Mouse (Mus musculus) heart, postnatal 14 days (tissue): ENCODE results near the gene Wbp4. TPM values are rescaled to one million over a fixed set of nuclear protein-coding genes. Genes with fewer than 3 reads are reported as not detected.

Experiments
- DNase-seq, 2 experiments: peaks; one replicate each; pipeline ENCODE4 v3.0.0; 2021 to 2022
- intact Hi-C: fragments of 180-260 bp; cut with DNase I; formaldehyde crosslinking; loops from one replicate; pipeline ENCODE4 v1.15.1; 2025
- total RNA-seq, 2 experiments: library from RNA; stranded (reverse); gene quantifications; 2 replicates each; pipeline ENCODE4 v1.2.3; 2021

Gene Wbp4
- total RNA-seq, 2 experiments from 2014 or later: 19.8 to 21.8 TPM

- DNase-seq: no peak
- intact Hi-C loops: no loop called here
Measured at GRCm38 (mm10) chr14:79508662-79509305, 27.5 kb upstream of the Wbp4 start.

DNA sequence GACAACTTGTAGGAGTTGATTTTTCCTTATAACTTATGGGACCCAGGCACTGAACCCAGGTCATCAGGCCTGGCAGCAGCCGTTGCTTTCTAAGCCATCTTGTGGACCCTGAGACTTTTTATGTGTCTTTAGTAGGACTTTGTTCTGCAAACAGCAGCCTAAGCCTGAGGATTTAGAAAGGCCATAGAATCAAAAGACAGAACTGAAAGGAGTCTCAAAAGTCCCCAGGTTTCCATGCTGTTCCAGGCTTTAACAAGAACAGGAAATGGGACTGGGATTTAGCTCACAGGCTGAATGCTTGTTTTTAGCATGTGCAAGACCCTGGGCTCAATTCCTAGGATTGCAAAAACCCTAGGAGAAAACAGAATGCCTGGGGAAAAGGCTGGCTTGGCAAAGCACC lies 26.5 kb upstream of the Wbp4 start:
- no peak for DNase-seq
- intact Hi-C loops: no loop called here

DNA sequence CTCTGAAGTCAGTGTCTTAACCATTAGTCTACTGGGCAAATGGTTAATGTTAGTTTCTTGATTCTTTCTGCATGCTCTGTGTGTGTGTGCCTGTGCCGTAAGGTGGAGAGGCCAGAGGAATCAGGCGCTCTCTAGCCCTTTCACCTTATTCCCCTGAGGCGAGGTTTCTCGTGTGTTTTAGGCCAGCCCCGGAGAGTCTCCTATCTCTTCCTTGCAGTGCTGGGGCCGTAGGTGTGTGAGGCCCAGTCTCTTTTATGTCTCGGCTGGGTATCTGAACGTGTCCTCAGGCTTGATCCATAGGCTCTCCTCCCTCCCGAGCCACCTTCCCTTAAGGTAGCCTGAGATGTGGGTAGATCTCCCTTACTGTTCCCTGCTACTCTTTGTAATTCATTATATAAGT lies 24.9 kb upstream of the Wbp4 start:
- DNase-seq: no peak
- intact Hi-C loops: no loop called here

DNA sequence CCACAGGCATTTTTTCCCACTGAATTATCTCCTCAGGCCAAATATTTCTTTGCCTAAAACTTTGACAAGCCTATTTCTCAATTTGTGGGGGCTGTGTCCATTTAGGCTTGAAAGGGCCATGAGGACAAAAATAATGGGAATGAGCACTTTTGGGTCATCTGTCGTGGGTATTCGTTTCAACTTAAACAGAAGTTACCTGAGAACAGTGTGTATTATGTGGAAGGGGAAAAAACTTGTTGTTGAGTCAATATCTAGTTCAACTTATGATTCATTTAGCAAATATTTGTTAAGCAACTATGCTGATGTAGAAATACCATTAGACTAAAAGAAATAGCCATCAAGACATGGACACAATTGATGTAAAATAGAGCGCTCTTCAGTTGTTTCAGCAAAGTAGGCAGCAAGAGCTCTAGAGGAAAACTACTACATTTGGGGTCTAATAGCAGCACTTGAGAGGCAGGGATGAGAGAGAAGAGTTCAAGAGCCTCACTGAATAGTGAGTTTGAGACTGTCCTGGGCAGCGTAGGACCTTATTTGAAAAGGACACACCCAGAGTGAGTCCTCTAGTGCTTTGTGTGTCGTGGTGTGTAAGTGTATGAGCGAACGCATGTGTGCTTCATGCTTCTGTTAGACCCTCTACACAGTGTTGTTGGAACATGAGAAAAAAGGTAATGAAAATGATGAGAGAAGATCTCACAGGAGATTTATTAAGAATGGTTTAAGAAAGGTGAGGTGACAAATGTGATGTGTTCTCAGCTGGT lies 23.1 kb upstream of the Wbp4 start:
- DNase-seq: no peak
- intact Hi-C loops: no loop called here

DNA sequence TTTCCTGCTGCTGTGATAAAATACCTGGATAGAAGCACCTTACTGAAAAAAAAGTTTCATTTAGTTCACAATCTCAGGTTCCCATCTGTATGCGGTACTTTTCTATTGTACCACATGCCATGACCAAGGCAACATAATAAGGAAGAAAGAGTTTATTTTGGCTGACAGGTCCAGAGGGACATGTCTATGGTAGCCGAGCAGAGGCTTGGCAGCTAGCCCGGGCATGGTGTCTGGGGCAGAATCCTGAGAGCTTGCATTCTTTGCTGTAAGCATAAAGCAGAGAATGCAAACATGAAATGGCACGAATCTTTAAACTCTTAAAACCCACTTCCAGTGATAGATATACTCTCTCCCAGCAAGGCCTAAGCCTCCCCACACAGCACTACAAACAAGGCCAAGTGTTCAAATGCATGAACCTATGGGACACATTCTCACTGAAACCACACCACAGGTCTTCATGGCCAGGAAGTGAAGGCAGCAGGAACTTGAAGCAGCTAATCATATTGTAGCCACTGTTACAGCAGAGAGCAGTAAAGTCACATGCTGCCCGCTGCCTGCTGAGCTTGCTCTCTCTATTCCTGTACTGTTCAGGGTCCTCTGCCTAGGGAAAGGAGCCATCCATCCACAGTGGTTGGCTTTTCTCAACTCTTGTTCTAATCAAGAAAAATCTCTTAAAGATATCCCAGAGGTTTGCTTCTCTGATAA lies 22.2 kb upstream of the Wbp4 start:
- DNase-seq: peak; percentile 44 to 52
- intact Hi-C loops: no loop called here

DNA sequence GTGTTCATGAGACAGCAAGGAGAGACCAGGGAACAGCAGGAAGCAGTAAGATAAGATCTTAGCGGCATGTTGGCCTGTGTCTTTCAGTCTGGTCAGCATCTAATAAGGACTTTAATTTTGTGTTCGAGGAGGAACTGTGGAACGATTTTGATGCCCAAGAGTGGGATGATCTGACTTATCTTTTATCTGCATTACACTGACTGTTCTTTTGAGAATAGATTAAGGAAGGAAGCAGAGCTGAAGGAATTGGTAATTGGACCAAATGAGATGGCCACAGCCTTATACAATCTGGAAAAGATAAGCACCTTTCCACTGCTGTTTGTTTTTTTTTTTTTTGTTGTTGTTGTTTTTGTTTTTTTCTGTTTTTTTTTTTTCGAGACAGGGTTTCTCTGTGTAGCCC lies 19.4 kb upstream of the Wbp4 start:
- intact Hi-C loops: no loop called here
- DNase-seq: no peak

GRCm38 (mm10) chr14:79499326-79499725 lies 18.0 kb upstream of the Wbp4 start:
- DNase-seq: no peak
- intact Hi-C loops: no loop called here

DNA sequence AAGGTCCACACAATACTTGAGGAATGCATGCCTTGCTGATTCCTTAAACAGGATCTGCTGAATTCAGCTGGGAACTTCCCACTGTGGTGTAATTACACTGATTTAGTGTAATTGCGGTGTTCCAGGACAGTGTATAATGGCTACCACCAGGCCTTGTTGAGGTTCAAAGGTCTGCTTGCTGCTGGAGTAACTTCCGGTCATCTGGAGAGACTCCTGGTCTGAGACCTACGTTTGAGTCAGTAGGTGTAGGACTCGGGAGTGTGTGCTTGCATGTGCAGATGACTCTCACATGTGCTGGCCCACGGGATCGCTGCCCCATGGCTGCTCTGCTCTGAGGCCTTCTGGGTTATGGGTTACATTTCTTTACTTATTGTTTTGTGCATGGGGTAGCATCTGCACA lies 13.0 kb upstream of the Wbp4 start:
- intact Hi-C loops: no loop called here
- DNase-seq: no peak

DNA sequence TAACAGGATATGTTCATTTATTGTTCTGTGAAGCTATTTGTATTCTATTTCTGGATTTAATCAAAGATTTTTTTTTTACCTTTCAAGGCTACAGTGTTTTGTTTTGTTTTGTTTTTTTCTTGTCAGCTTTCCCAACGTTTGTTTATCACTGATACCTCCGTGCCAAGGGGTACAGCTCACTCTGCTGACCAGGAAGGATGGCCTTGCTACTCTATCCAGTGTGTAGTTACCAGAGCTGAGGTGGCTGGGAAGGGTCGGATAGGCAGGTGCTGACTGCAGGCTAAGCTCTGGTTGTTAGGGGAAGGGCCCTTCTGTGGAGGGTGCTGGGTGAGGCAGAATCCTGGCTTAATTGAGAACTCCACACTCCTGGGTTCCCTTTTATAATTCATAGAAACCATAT lies 8.9 kb upstream of the Wbp4 start:
- no peak for DNase-seq
- intact Hi-C loops: no loop called here

DNA sequence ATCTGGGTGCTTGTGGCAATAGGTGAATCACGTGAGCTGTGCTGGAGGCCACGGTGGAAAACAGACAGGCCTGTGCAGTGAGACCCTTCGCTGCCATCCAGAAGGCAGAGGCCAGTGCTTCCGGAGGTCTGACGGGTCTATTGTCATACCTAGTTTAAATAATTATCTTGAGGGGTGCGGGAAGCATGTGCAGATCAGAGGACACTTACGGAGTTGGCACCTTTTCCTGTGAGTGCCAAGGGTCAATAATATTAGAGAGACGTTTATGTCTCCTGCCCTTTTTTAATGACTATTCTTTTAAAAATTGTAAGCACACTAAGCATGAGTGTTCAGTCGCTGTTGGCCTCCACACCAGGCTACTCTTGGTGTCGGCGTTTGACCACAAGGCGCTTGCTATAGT lies 7.8 kb upstream of the Wbp4 start:
- DNase-seq: no peak
- intact Hi-C loops: no loop called here

GRCm38 (mm10) chr14:79488531-79488930 lies 7.2 kb upstream of the Wbp4 start:
- DNase-seq: peak; percentile 46 to 54
- intact Hi-C loops: no loop called here

- intact Hi-C loops: no loop called here
- DNase-seq: peak; percentile 40 to 58
Measured at GRCm38 (mm10) chr14:79486993-79487731, 5.8 kb upstream of the Wbp4 start.

GRCm38 (mm10) chr14:79486617-79486992 lies 5.3 kb upstream of the Wbp4 start:
- intact Hi-C loops: no loop called here
- no peak for DNase-seq

DNA sequence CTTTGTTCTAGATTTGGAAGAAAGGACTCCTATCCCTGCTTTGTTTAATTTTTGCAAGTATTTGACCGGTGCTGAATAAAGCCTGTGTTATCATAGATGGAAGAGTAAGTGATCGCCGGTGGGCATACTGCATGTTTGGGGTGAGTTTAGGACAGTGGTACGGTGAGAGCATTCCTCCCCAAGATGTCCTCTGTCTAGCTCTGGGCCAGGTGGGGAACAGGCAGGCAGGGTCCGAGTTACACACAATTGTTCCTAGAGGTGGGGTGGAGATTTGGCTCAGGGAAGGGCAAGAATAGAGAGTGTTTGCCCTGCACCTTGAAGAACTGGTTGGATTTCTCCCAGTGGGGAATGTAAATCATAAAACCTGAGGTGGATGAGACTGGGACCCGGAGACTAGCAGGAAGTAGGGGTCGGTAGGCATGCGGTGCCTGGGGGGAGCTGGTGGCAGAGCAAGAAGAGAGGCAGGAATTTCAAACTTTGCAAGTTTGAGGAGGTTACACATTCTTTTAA lies 2.3 kb upstream of the Wbp4 start:
- DNase-seq: no peak
- intact Hi-C loops: no loop called here

DNA sequence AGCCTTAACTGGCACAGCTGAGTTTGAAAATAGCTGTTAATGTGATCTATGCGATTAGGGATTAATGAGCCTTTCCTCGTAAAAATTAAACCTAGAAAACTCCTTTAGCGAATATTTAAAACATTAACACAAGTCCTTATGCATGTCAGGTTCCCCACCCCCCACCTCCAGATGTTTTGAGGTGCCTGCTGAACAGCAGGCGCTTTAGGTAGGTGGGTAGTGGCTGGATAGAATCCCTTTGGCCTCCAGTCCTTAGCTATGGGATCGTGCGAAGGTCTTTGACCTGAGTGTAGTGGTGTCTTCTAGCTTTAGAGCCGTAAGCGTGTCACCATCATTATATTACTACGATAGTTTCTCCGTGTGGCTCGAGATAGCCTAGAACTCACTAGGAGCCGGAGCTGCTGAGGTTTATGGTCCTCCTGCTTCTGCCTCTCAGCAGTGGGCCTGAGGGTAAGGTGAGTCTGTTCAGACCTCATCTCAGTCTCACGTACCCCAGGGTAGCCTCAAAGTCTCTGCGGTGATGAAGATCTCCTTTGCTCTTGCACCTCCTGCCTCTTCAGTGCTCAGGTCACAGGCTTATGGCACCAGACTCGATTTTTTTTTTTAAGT lies 1.5 kb upstream of the Wbp4 start:
- intact Hi-C loops: no loop called here
- DNase-seq: no peak

GRCm38 (mm10) chr14:79482251-79482661 lies 936 bp upstream of the Wbp4 start:
- intact Hi-C loops: no loop called here
- DNase-seq: peak; percentile 23 to 43

DNA sequence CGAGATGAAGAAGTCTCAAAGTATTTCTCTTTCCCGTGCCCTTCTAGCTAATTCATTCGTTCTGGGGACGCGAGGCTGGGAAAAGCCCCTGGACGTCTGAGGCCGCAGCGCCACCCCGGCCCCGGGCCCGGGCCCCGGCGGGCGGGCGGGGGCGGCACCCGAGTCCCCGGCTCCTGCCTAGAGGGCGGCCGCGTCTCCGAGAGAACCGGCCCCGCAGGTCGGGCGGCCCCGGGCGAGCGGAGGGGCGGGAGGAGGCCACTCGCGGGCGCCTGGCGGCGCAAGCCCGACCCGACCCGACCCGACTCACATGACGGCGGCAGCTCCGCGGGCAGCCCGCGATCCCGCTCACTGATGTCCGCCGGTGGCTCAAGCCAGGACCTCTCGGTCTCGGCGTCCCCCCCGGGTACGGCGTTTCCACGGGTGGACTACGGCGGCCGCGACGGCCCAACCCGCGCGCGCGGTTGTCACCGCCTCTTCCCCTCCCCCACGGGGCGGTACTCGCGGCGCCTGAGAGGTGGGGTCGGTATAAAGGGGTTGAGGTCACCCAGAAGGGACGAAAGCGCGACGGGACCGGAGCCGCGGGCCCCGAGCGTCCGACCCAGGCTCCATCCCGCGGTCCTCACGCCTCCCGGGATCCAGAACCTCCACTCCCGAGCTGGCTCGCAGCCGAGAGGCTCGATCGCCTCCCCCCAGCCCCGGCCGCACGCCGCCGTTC lies 539 bp downstream of the Wbp4 start, which contains the start of gene Elf1:
Elf1 (plus strand) TSS at position 571 of the 715 bp plus-strand sequence.
- intact Hi-C loops: loop anchor here (2.0 kb wide), 1 partner anchor 82 kb away; no protein-coding TSS in a partner anchor

DNA sequence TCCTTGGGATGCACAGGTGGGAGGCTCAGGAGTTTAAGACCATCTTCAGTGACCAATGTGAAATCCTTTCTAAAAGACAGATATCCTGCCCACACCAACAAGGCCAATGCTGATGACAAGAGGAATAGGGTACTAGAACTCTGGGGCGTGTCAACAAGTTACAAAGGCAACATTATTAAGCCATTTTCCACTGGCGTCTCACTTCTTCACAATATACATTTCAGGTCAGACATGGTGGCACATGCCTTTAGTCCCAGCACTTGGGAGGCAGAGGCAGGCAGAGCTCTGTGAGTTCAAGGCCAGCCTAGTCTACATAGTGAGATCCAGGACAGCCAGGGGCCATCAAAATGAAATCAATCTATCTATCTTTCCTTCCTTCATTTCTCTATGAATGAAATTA lies 7.9 kb downstream of the Wbp4 start:
- intact Hi-C loops: no loop called here
- no peak for DNase-seq

More for the DNA sequence above, 539 bp downstream of the Wbp4 start, which contains the start of gene Elf1:
- peak; percentile 99 for DNase-seq

GRCm38 (mm10) chr14:79467621-79468020 lies 13.7 kb downstream of the Wbp4 start:
- intact Hi-C loops: loop anchor here (2.0 to 5.0 kb wide), 2 partner anchors 73 to 340 kb away; no protein-coding TSS in a partner anchor
- peak; percentile 69 to 81 for DNase-seq
